Mouse (Mus musculus) erythroblast, embryonic 14.5 days (primary cell): Measurements from ENCODE around the gene Acap1.

ENCODE experiments used
- GATA1 ChIP-seq: IDR thresholded peaks from 2 replicates; pipeline ENCODE4 v1.6.1; 2012; ENCODE audit warnings: low read length, inconsistent platforms, mixed read lengths
- TAL1 ChIP-seq: IDR thresholded peaks from 3 replicates; pipeline ENCODE4 v1.6.1; 2012; ENCODE audit warnings: low read length, inconsistent platforms, mixed read lengths

DNA sequence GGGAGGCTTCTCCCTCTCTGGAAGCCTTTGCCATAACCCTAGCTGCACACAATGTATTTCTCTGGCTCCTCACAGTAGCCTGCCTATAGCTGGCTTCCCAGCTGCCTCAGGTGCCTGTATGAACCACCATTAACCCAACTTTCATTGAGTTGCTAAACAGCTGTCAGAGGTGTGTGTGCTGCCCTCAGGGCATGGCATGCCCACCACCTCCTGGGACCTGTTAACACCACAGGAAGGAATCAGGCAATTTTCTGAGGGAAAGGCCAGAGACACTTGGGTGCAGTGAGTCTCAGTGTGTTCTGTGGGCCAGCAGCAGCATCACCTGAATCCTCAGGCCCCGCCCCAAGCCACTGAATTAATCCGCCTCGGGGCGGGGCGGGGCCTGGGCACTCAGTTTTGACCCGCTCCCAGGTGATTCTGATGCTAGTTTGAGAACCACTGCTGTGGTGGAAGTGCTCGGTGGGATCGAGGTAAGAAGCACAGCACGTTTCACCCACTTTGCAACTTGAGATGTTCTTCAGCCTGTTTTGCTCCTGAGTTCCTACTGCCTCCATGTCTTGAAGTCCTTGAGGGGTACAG is 43.2 kb upstream of the Acap1 start:
- TF ChIP-seq GATA1 (no peak), TAL1 (no peak)
